Mouse (Mus musculus): ENCODE results near the gene Vash1. TPM values are rescaled to one million over a fixed set of nuclear protein-coding genes. Genes with fewer than 3 reads are reported as not detected.

Gene Vash1
- polyA plus RNA-seq (2012; fragmentation: generic; extraction: Trizol), result 1.6 TPM

DNA sequence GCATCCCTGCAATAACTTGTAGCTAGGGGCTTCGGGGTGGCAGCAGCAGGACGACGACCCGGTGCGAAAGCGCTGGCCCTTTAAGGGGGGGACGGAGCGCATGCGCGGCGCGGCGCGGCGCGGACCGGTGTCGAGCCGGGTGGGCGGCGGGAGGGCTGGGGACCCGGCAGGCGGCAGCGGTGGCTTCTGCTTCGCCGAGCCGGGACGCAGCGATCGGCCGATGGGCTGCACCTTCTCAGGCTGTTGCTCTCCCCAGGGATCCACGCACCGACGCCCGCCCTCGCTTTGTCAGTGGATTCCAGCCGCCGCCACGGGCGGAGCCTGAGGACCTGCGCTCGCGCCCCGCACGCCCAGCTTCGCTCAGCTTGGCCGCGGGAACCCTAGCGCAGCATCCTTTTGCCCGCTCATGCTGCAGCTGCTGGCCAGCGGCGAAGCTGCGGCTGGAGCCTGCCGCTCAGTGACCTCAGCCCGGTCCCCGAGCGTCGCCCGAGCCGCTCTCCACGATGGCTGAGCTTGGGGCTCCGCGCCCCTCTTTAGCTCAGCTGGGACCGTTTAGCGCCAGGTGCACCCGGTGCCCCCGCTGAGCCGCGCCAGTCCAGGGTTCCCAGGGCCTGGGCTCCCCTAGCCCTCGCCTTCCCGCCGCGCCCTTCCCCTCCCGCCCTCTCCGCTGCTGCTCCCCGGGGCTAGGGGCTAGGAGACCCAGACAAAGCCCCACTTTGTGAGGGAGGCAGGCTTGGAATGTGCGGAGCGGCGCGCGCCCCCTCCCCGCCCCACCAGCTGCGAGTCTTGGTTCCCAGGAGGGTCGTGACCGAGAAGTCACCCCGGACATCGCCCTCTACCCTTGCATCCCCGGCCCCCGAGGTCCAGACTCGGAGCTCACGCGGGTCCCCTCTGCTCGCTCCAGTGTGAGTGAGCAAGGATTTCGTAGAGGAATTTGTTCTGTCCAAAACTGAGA is at the start of gene Vash1:
TSS of gene Vash1 (plus strand) at position 110 of the 955 bp plus-strand sequence.
- H3ac ChIP-seq (ENCODE audit: control insufficient read depth, insufficient read length), result peak within 1 kb of the TSS; percentile 31
- no peak for TF ChIP-seq USF1 (IDR thresholded peaks at IDR 0.05; ENCODE audit: low read depth)
- peak; percentile 22 for TF ChIP-seq POLR2AphosphoS2 (IDR thresholded peaks at IDR 0.05; ENCODE audit: insufficient read length, low read depth)
- peak; percentile 58 for TF ChIP-seq POLR2A (IDR thresholded peaks at IDR 0.05; ENCODE audit: insufficient read length, low read depth)
- peak within 1 kb of the TSS; percentile 25 for H3K4me3 ChIP-seq
- peaks cover 30% of the 10 kb centered on the region for H3K27me3 ChIP-seq (ENCODE audit: control insufficient read depth, insufficient read depth, insufficient read length)
- no peaks in the 10 kb centered on the region for H3K79me2 ChIP-seq (ENCODE audit: control insufficient read depth, insufficient read depth)
- H3K4me2 ChIP-seq (ENCODE audit: low read depth), result peak within 1 kb of the TSS; percentile 98
- no peaks in the 10 kb centered on the region for H3K36me3 ChIP-seq (ENCODE audit: control insufficient read depth, insufficient read depth)

DNA sequence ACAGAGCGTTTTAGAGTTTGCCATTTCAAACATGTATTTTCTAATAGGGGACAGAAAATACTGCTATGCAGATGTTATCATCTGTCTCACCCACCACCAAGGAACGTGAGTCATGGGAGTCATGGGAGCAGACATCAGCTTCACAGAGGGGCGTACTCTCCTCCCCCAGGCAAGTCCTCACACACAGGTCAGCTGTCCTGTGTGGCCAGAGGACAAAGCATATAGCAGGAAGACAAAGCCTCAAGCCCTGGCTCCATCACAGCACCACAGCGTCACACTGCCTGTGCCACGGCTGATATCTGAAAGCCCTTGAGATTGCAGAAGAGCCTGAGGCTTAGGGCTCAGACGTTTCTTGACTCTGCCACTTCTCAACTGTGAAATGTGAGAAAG is 49.7 kb upstream of the Vash1 start:
- Histone ChIP-seq H3K4me3 (no peak overlapping the region), H3K27me3 (ENCODE audit: control insufficient read depth, insufficient read depth, insufficient read length) (peaks cover 26% of the 10 kb centered on the region), H3K36me3 (ENCODE audit: control insufficient read depth, insufficient read depth) (no peaks in the 10 kb centered on the region), H3ac (ENCODE audit: control insufficient read depth, insufficient read length) (no peak overlapping the region), H3K4me2 (ENCODE audit: low read depth) (no peak overlapping the region), H3K79me2 (ENCODE audit: control insufficient read depth, insufficient read depth) (no peaks in the 10 kb centered on the region)
- TF ChIP-seq SRF (IDR thresholded peaks at IDR 0.05; ENCODE audit: control insufficient read depth, insufficient read length, low read depth) (no peak), CEBPB (IDR thresholded peaks at IDR 0.05; ENCODE audit: insufficient read depth, poor library complexity, severe bottlenecking) (no peak), MYOD1 (IDR thresholded peaks at IDR 0.05; ENCODE audit: control insufficient read depth in 1 of 3, insufficient read length in 2 of 3, low read depth in 2 of 3) (no peak), USF1 (IDR thresholded peaks at IDR 0.05; ENCODE audit: low read depth) (no peak), E2F4 (IDR thresholded peaks at IDR 0.05; ENCODE audit: insufficient read depth) (no peak), REST (IDR thresholded peaks at IDR 0.05; ENCODE audit: insufficient read depth, insufficient read length) (no peak), MYOG (IDR thresholded peaks at IDR 0.05; ENCODE audit: control insufficient read depth in 1 of 3, insufficient read depth in 1 of 3, insufficient read length in 2 of 3, low read depth in 2 of 3) (no peak), TCF3 (IDR thresholded peaks at IDR 0.05; ENCODE audit: insufficient read length, low read depth) (no peak), POLR2AphosphoS2 (IDR thresholded peaks at IDR 0.05; ENCODE audit: insufficient read length, low read depth) (no peak), TCF12 (IDR thresholded peaks at IDR 0.05; ENCODE audit: insufficient read depth, poor library complexity, severe bottlenecking) (no peak), MAX (IDR thresholded peaks at IDR 0.05; ENCODE audit: low read depth) (no peak)

DNA sequence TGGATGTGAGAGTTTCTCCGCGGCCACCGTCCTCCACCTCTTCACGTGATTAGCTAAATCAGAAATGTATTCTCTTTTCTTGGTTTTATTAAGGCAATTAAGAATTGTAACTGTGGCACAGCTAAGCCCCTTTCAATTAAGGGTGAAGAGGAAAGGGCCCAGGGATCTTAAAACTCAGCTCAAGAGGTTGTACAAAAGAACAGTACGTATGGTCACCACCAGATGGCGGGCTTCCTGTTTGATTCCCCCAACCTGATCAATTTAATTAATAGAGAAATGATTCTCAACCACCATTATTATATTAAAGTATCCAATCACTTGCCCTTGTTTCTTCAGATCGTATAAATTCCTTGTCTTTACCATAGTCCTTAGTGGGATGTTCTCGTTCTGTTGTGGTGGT is 36.7 kb upstream of the Vash1 start:
- TF ChIP-seq REST (IDR thresholded peaks at IDR 0.05; ENCODE audit: insufficient read depth, insufficient read length), result no peak
- no peak for TF ChIP-seq MAX (IDR thresholded peaks at IDR 0.05; ENCODE audit: low read depth)
- TF ChIP-seq MYOD1 (IDR thresholded peaks at IDR 0.05; ENCODE audit: control insufficient read depth in 1 of 3, insufficient read length in 2 of 3, low read depth in 2 of 3), result no peak
- no peak for TF ChIP-seq TCF12 (IDR thresholded peaks at IDR 0.05; ENCODE audit: insufficient read depth, poor library complexity, severe bottlenecking)
- no peak for TF ChIP-seq CEBPB (IDR thresholded peaks at IDR 0.05; ENCODE audit: insufficient read depth, poor library complexity, severe bottlenecking)
- TF ChIP-seq E2F4 (IDR thresholded peaks at IDR 0.05; ENCODE audit: insufficient read depth), result no peak
- TF ChIP-seq USF1 (IDR thresholded peaks at IDR 0.05; ENCODE audit: low read depth), result no peak
- no peak for TF ChIP-seq MYOG (IDR thresholded peaks at IDR 0.05; ENCODE audit: control insufficient read depth in 1 of 3, insufficient read depth in 1 of 3, insufficient read length in 2 of 3, low read depth in 2 of 3)
- no peak for TF ChIP-seq POLR2A (IDR thresholded peaks at IDR 0.05; ENCODE audit: insufficient read length, low read depth)
- TF ChIP-seq POLR2AphosphoS2 (IDR thresholded peaks at IDR 0.05; ENCODE audit: insufficient read length, low read depth), result no peak
- TF ChIP-seq TCF3 (IDR thresholded peaks at IDR 0.05; ENCODE audit: insufficient read length, low read depth), result no peak
- no peak for TF ChIP-seq SRF (IDR thresholded peaks at IDR 0.05; ENCODE audit: control insufficient read depth, insufficient read length, low read depth)
- Histone ChIP-seq H3K4me2 (ENCODE audit: low read depth) (no peak overlapping the region), H3K4me3 (no peak overlapping the region), H3K79me2 (ENCODE audit: control insufficient read depth, insufficient read depth) (no peaks in the 10 kb centered on the region), H3K27me3 (ENCODE audit: control insufficient read depth, insufficient read depth, insufficient read length) (peaks cover 6% of the 10 kb centered on the region), H3ac (ENCODE audit: control insufficient read depth, insufficient read length) (no peak overlapping the region), H3K36me3 (ENCODE audit: control insufficient read depth, insufficient read depth) (no peaks in the 10 kb centered on the region)

DNA sequence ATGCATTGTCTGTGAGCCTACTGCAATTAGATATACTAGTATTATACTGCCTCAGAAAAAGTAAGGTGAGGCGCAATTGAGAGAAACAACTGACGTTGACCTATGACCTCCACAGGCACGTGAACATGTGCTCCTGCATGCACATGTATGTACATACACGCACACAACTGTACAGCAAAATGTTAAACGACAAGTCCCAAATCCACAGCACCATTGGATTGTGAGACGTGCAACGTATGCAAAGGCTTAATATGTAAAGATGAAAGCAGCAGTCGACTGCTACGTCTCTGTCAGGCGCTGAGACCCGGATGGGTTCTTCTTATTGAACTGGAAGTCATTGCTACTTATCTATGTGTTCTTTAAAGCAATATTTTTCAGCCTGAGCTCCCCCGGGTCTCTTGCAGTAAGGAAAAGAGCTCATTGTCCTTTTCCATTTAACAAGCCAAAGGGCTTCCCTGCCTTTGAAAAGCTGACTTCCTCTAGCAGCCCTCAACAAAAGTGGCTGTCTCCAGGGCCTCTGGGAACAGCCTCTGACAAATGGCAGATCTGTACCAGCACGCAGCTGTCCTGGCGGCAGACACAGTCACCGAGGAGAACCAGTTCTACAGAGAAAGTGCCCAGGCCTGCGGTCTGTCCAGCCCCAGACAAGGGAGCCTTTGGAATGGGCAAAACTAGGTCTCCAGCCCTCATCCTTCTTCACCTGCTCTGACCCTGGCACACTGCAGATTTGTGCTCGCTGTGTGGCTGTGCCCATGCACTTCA is 33.8 kb upstream of the Vash1 start:
- no peak overlapping the region for H3K4me2 ChIP-seq (ENCODE audit: low read depth)
- H3K36me3 ChIP-seq (ENCODE audit: control insufficient read depth, insufficient read depth), result no peaks in the 10 kb centered on the region
- no peak for TF ChIP-seq TCF12 (IDR thresholded peaks at IDR 0.05; ENCODE audit: insufficient read depth, poor library complexity, severe bottlenecking)
- no peak for TF ChIP-seq E2F4 (IDR thresholded peaks at IDR 0.05; ENCODE audit: insufficient read depth)
- TF ChIP-seq MYOD1 (IDR thresholded peaks at IDR 0.05; ENCODE audit: control insufficient read depth in 1 of 3, insufficient read length in 2 of 3, low read depth in 2 of 3), result peak in 1 of 3 experiments; percentile 21
- no peak for TF ChIP-seq TCF3 (IDR thresholded peaks at IDR 0.05; ENCODE audit: insufficient read length, low read depth)
- no peak for TF ChIP-seq POLR2A (IDR thresholded peaks at IDR 0.05; ENCODE audit: insufficient read length, low read depth)
- TF ChIP-seq SRF (IDR thresholded peaks at IDR 0.05; ENCODE audit: control insufficient read depth, insufficient read length, low read depth), result no peak
- no peak for TF ChIP-seq REST (IDR thresholded peaks at IDR 0.05; ENCODE audit: insufficient read depth, insufficient read length)
- no peak for TF ChIP-seq CEBPB (IDR thresholded peaks at IDR 0.05; ENCODE audit: insufficient read depth, poor library complexity, severe bottlenecking)
- peak in 1 of 3 experiments; percentile 48 for TF ChIP-seq MYOG (IDR thresholded peaks at IDR 0.05; ENCODE audit: control insufficient read depth in 1 of 3, insufficient read depth in 1 of 3, insufficient read length in 2 of 3, low read depth in 2 of 3)
- TF ChIP-seq MAX (IDR thresholded peaks at IDR 0.05; ENCODE audit: low read depth), result no peak
- TF ChIP-seq POLR2AphosphoS2 (IDR thresholded peaks at IDR 0.05; ENCODE audit: insufficient read length, low read depth), result no peak
- no peak for TF ChIP-seq USF1 (IDR thresholded peaks at IDR 0.05; ENCODE audit: low read depth)
- no peak overlapping the region for H3K4me3 ChIP-seq
- no peak overlapping the region for H3ac ChIP-seq (ENCODE audit: control insufficient read depth, insufficient read length)
- no peaks in the 10 kb centered on the region for H3K79me2 ChIP-seq (ENCODE audit: control insufficient read depth, insufficient read depth)
- peaks cover 7% of the 10 kb centered on the region for H3K27me3 ChIP-seq (ENCODE audit: control insufficient read depth, insufficient read depth, insufficient read length)
